Mouse (Mus musculus): ENCODE results near the gene Atp13a2. TPM values are rescaled to one million over a fixed set of nuclear protein-coding genes. Genes with fewer than 3 reads are reported as not detected.

Gene Atp13a2
- total RNA-seq, 2 experiments from 2014 or later: 16.2 to 21.1 TPM

- peak; percentile 88 for DNase-seq (ENCODE audit: low spot score)
These were observed 45.1 kb downstream of the Atp13a2 start for GRCm38 (mm10) chr4:141031733-141032132.

- DNase-seq (ENCODE audit: low spot score): peak; percentile 33
These were observed 47.2 kb downstream of the Atp13a2 start for GRCm38 (mm10) chr4:141033606-141034549.

GRCm38 (mm10) chr4:141041117-141041516, 54.4 kb downstream of the Atp13a2 start:
- DNase-seq (ENCODE audit: low spot score): no peak

- DNase-seq (ENCODE audit: low spot score): peak; percentile 36
These were observed 58.1 kb downstream of the Atp13a2 start for GRCm38 (mm10) chr4:141044816-141045215.

GRCm38 (mm10) chr4:141048810-141049475, 62.3 kb downstream of the Atp13a2 start:
- no peak for DNase-seq (ENCODE audit: low spot score)

GRCm38 (mm10) chr4:141049476-141049835, 62.8 kb downstream of the Atp13a2 start:
- DNase-seq (ENCODE audit: low spot score): no peak

GRCm38 (mm10) chr4:141052442-141052841, 65.8 kb downstream of the Atp13a2 start:
- DNase-seq (ENCODE audit: low spot score): no peak

GRCm38 (mm10) chr4:141053138-141053537, 66.5 kb downstream of the Atp13a2 start:
- no peak for DNase-seq (ENCODE audit: low spot score)

GRCm38 (mm10) chr4:141053568-141054161, 67.0 kb downstream of the Atp13a2 start:
- no peak for DNase-seq (ENCODE audit: low spot score)

Other genes starting within 250 kb of the Atp13a2 start
- gene Padi6, start 244.2 kb upstream of the Atp13a2 start, total RNA-seq (2021): not detected
- gene Padi4, start 212.6 kb upstream of the Atp13a2 start, total RNA-seq (2021): under 1 TPM in 1 of 2 experiments, not detected in 1; 0.09 TPM
- 1 to 10 TPM; 1.4 TPM for gene Padi3, start 176.2 kb upstream of the Atp13a2 start, total RNA-seq (2021)
- gene Padi1, start 141.1 kb upstream of the Atp13a2 start, total RNA-seq (2021): under 1 TPM; 0.07 to 0.21 TPM
- 100 to 1,000 TPM; 129 to 189 TPM for gene Padi2, start 80.5 kb upstream of the Atp13a2 start, total RNA-seq (2021)
- 100 to 1,000 TPM; 630 to 677 TPM for gene Sdhb, start 25.7 kb upstream of the Atp13a2 start, total RNA-seq (2021)
- gene Mfap2, start 23.5 kb downstream of the Atp13a2 start, total RNA-seq (2021): 1 to 10 TPM; 1.1 to 2.3 TPM
- gene Crocc, start 73.7 kb downstream of the Atp13a2 start, total RNA-seq (2021): 1 to 10 TPM; 2.0 to 2.5 TPM
- gene Necap2, start 91.5 kb downstream of the Atp13a2 start, total RNA-seq (2021): 10 to 100 TPM; 12.9 to 16.2 TPM
- not detected for gene Spata21, start 101.5 kb downstream of the Atp13a2 start, total RNA-seq (2021)
- gene Szrd1, start 152.9 kb downstream of the Atp13a2 start, total RNA-seq (2021): 100 to 1,000 TPM; 160 to 163 TPM
- 10 to 100 TPM; 10.8 to 11.2 TPM for gene Fbxo42, start 161.0 kb downstream of the Atp13a2 start, total RNA-seq (2021)
- gene Rsg1, start 227.1 kb downstream of the Atp13a2 start, total RNA-seq (2021): under 1 TPM in 1 of 2 experiments, not detected in 1; 0.31 TPM